Mouse (Mus musculus) B cell, adult 67 days (primary cell): ENCODE results near the gene Wdr72. TPM values are rescaled to one million over a fixed set of nuclear protein-coding genes. Genes with fewer than 3 reads are reported as not detected.

Source experiments
- total RNA-seq, 2 experiments: library from RNA; stranded (reverse); gene quantifications; 4 replicates each; pipeline ENCODE4 v1.2.4; 2023

The Wdr72 gene
- not detected for total RNA-seq

DNA sequence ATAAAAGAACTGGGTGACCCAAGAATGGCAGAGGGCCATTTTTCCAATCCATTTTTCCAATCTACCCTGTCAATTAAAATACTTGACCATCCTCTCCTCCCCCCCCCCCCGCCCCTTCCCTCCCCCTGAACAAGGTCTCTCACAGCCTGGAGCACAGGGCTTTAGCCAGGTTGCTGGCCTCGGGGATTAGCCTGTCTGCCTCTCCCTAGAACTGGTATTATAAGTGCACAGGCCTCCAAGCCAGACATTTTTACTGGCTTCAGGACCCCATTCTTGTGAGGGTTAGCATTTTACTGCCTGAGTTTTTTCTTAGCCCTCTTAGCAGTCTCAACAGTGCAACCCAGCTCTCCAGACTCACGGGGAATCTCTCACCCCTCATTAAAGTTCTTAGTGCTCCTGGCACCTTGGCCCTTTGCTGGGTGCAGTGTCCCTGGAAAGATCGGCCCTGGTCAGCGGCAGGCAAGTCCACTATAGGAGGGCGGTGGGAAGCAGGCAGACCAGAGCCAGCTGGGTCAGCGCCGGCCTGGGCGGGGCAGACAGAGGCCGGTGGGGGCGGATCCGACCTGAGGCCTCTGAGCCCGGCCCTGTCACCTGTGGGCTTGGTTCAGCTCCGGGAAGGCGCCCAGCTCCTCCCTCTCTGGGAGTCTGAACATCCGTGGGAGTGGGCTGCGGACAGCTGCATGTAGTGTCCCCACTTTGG, at the start of gene Wdr72:
Wdr72 (plus strand) TSS at position 596 of the 700 bp plus-strand sequence.

Other genes starting within 250 kb of the Wdr72 start
- gene Unc13c, start 141.4 kb upstream of the Wdr72 start, total RNA-seq, result not detected